Mouse (Mus musculus) lung, adult 18-20 months (tissue): ENCODE measurements around the gene Prr7.
"Not testable (repeated sequence)": the region's sequence is repeated elsewhere in the genome, so short reads cannot be mapped to it uniquely, and the experiment has no call there.

Experiments
- DNase-seq, 2 experiments: peaks; one replicate each; pipeline ENCODE4 v3.0.0; 2022; ENCODE audit warnings: mixed read lengths in 2 of 2

The Prr7 gene

GRCm38 (mm10) chr13:55464027-55464884, at the start of gene Prr7:
Gene Prr7, plus strand, starts transcription at chr13:55464267.
- peak; percentile 27 to 33 for DNase-seq

- peak in 1 of 2 experiments; percentile 39 for DNase-seq
Measured at GRCm38 (mm10) chr13:55414743-55415380, 49.2 kb upstream of the Prr7 start, which contains the start of gene Pfn3. Gene Pfn3, minus strand, starts transcription at chr13:55415232.

- DNase-seq: peak; percentile 89 to 92
Measured at GRCm38 (mm10) chr13:55418004-55418403, 46.1 kb upstream of the Prr7 start.

DNA sequence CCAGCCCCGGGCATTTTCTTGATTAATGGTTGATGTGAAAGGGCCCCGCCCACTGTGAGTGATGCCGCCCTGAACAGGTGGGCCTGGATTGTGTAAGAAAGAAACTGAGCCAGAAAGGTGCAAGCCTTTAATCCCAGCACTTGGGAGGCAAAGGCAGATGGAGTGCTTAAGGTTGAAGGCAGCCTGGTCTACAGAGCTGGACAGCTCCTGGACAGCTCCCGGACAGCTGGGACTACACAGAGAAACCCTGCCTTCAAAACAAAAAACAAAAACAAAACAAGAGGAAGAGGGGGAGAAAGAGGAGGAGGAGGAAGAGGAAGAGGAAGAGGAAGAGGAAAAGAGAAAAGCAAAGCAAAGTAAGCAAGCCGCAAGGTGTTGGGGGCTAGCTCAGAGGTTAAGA, 44.9 kb upstream of the Prr7 start:
- DNase-seq: no peak

GRCm38 (mm10) chr13:55420018-55420932, 43.8 kb upstream of the Prr7 start:
- DNase-seq: no peak

DNA sequence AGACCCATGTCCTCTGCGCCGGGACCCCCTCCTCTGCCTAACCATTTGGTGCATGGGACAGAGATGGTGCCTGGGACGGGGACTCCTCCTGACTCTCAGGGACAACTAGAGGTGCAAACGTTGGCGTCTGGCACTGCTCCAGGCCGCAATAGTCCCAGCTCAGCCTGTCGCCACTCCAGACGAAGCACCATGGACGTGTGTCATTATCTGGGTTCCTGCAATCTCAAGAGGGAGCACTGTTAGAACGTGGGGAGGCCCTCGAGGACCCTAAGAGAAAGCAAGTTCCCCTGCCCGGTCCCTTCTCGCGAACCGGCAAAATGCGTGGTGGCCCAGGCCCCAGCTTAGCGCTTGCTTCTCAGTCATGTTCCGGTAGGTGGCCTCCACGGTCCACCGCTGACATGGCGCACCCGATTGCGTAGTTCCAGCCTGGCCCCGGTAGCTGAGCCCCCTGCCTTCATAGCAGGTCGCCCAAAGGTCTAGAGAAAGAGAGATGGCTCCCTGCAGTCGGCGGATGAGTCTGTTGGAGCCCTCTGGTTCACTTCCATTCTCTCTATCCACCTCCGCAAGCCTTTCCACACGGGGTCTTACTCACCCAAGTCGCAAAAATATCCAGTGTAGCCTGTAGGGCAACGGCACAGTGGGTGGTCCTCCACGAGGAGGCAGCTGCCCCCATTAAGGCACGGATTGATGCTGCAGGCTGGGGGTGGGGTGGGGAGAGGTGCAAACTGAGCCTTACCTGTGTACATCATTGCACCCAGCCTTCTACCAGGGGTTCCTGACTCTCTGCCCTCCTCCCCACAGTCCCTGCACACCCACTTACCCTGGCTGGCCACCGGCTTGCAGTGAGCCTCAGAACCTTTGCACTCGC, 42.9 kb upstream of the Prr7 start:
- DNase-seq: peak; percentile 71 to 73

DNA sequence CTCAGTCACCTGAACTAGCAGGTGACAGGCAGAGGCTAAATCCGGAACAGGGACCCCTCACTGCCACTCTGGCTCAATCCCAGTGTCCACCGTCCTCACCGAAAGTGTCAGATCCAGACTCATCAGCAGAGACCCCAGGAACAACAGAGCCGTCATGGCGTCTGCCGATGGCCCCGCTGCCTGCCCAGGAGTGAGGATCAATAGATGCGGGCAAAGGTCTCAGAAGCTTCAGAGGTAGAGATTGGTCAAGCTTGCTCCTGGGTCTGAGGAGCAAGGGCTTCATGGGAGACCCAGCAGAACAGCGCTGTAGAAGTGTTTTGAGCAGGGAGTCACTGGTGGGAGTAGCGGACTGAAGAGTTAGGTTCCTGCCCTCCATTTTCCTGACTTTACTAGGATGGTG, 37.5 kb upstream of the Prr7 start, which contains the start of gene F12:
Gene F12 (minus strand): TSS at position 181 of the 400 bp plus-strand sequence.
- no peak for DNase-seq

DNA sequence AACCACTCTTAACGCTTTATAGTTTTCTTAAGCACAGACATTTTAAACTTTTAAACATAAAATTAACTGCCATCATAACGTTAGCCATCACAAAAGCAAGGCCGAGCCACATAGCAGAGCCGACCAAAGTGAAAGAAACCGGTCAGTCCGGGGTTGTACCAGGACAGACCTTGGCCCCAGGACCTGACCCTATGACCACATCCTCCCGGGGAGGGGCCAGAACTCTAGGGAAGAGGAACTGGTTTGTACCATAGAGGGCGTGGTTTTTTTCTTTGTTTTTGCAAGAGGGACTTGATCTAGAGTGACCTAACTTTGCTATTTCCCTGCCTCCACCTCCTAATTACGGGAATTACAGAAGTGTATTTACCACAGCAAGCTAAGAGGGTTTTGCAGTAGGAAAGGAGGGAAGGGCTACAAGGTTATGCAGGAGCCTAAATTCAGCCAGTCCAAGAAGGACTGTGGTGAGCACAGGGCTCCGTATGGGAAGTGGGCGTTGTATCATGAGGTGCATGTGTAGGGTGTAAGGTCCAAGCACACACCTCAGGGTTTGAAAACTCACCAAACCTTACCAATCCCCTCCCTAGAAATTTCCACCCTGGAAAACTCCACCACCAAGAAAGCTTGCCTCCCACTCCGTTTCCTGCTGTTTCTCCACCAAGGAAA, 34.7 kb upstream of the Prr7 start:
- peak; percentile 87 to 92 for DNase-seq

DNA sequence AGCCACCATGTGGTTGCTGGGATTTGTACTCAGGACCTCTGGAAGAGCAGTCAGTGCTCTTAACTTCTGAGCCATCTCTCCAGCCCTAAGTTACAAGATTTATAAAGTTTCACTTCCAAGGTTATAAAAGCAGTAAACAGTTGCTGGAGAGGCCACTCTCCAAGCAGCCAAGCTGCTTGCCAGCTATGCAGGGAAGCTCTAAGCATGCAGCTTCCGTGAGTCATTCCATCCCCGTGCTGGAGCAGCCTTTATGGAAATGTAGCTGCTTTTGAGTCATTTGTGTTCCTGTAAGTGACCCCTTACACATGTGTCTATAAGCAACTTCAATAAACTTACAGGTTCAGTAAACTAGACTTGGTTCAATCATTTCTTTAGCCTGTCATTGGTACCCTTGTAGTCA, 33.5 kb upstream of the Prr7 start:
- no peak for DNase-seq

DNA sequence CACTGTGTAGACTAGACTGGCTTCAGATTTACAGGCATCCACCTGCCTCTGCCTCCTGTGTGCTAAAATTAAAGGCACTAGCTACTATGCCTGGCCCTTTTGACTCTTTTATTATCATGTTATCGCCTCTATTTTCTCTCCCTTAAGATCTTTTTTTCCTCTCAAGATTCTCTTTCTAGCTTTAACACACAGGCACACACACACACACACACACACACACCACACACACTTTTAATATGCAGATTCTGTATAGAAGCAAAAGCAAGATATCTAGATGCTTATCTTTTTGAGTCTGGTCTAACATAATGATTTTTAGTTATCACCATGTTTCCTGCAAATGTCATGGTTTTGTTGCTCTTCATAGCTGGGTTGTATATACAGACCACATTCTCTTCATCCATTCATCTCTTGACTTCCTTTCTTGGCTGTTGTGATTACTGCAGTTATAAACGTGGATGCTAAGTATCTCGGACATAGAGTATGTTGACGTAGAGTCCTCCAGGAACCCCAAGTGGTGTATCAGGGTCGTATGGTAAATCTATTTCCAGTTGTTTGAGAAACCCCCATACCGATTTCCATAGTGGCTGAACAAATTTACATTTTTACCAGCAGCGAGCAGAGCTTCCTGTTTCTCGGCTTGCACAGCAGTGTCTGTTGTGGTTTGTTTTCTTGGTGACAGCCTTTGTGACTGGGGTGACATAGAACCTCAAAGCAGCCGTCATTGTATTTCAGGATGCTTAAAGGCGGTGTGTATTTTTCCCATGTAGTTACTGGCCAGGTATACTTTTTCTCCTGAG, 32.0 kb upstream of the Prr7 start:
- DNase-seq: no peak

DNA sequence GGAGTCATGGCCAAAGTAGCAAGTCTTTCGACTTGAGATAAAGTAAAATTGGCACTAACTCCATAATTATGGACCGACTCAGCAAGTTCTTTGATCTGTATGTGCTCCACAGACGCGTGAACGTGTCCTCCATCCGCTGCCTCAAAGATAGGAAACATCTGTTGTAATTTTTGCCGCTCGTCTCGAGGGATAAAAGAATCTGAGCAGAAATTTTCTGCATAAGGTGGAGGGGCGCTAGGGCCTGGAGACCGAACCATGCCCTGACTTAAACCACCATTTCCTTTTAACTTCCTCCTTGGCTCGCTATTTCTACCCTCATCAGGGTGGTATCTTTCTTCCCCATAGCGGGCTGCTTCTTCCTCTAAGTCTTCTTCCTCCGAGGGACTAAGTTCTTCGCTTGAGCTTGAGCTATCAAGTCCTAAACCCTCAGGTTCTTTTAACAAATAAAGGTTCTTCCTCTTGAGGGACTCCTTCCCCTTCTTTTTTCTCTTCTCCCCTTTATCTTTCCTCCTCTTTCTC, 26.9 kb upstream of the Prr7 start:
- DNase-seq: not testable (repeated sequence)

DNA sequence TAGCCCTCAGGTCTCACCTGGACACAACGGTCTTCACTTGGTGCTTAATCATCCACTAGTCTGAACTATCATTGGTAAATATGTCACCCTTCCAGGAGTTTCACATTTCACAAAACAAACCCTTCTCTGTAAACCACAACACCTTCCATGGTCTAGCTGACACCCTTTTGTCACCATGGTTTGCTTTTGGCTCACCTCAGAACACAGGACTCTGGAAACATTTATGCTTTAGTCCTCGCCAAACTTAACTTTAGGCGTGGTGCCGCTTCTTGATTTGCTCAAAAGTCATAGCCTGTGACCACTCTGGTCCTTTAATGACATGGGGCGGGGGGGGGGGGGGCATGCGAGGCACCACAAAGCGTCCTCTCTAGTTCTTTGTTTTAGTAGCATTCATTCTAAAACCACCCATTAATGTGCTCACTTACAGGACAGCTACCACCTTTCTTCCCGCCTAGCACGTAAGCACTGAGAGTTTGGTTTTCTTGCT, 20.2 kb upstream of the Prr7 start:
- no peak for DNase-seq

- peak; percentile 86 to 89 for DNase-seq
Measured at GRCm38 (mm10) chr13:55444286-55444936, 19.7 kb upstream of the Prr7 start.

DNA sequence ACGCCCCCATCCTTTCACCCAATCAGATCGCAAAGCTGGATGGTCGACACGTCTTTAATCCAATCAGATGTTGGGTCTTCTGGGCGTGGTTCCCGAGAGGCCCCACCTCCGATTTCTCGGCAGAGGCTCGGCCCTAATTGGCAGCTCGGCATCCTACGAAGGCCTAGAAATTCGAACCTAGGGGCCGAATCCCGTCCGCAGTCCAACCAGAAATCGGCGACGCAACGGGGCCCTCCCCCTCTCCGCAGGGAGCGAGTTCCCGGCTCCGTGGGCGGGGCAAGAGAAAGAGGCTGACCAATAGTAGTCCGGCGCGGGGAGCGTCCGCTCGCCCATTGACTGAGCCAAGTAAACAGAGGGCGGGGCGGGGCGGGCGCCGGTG, 19.1 kb upstream of the Prr7 start, which contains the start of gene Grk6:
Gene Grk6 (plus strand): TSS at position 136 of the 379 bp plus-strand sequence.
- DNase-seq: peak; percentile 100

DNA sequence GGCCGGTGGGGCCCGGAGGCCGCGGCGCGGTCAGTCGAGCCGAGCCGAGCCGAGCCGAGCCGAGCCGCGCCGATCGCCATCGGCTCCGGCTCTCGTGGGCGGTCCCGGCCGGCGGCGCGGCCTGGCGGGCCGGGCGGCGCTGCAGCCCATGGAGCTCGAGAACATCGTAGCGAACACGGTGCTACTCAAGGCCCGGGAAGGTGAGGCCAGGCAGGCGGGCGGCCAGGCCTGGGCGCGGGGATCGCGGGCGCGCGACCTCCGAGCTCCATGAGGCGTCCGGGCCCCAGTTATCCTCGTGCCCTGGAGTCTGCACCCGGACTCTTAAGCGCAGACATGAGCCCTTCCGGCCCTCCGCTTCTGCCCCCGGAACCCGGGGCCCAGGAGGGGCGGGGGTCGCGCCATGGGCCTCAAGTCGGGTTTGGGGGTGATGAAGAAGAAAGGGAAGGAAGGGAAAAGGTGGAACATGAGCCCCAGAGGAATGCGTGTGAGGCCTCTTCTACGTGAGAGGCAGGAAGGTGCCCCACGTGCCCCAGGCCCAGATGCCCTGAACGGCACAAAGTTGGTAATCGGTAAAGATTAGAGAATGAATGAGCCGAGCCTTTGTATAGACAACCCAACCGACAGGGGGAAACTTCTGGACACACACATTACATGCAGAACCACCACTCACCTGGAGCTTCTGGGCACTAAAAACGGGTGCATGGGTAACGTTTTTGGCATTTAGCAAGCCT, 18.5 kb upstream of the Prr7 start:
- peak in 1 of 2 experiments; percentile 46 for DNase-seq

- no peak for DNase-seq
Measured at GRCm38 (mm10) chr13:55446483-55447105, 17.5 kb upstream of the Prr7 start.

DNA sequence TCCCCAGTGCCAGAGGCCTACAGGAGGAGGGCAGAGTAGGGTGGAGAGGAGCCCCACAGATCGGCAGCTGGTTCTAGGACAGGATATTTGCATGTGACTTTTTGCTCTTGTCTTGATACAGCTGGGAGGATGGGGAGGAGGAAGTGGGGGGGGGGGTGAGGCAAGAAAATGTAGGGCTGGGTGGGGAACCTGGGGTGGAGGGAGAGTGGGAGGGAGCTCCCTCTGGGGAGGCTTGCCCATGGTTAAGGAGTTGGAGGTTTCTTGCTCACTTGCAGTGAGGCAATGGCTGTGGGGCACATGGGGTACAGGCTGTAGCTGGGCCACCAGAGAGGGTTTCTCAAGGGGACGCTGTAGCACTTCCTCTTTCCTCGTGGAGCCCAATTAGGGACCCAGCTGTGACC, 16.5 kb upstream of the Prr7 start:
- DNase-seq: peak; percentile 56 to 59

DNA sequence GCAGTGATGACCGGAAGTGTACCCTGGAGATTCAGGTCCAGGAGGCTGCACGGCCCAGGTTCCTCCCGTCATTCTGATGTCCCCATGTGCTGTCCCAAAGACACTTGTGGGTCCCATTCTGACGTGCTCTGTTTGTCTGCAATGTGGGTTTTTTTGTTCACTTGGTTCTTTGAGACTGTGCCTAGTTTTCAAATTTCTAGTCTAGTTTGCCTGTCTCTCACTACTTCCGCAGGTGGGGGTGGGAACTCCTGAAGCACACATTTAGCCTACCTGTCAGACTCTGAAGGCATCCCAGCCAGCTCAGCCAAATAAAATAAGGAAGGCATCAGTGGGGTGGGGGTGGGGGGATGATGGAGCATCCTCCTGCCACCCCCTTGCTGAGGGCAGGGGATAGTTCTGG, 15.9 kb upstream of the Prr7 start:
- DNase-seq: no peak
